In genomic region chr15:20448861-20449663, GRCm38 (mm10) we compare ENCODE assay signal across 8 mouse cellular contexts. TPM values are rescaled to one million over a fixed set of nuclear protein-coding genes. Genes with fewer than 3 reads are reported as not detected.
DNase-seq lines count a peak whose midpoint lies in the region; ATAC-seq lines count a peak whose summit lies in the region.

Cdh12 (plus strand) TSS chr15:20449265.

- WGBS in hindbrain, embryonic 16.5 days: 3% methylated on average over 18 of the region's 18 CpGs
- 8% methylated on average over 18 of the region's 18 CpGs for WGBS in stomach, embryonic 16.5 days

- DNase-seq in heart, adult 11 months: peak; percentile 67
- DNase-seq in heart, postnatal 4 days: no peak
- peak; percentile 20 for DNase-seq in embryo, embryonic 9.5 days (ENCODE audit: extremely low spot score)
- DNase-seq in mesoderm, embryonic 11.5 days (ENCODE audit: low read depth, low spot score): peak; percentile 21
- no peak for DNase-seq in thymus, postnatal 36 days

- H3K9ac ChIP-seq in hindbrain, embryonic 16.5 days (ENCODE audit: low read depth, low read length): peak within 1 kb of the TSS; percentile 63
- H3K9ac ChIP-seq in stomach, embryonic 16.5 days (ENCODE audit: low read length): peak within 1 kb of the TSS; percentile 28; the same call in 1 of the 2 replicates

- peak; percentile 95 for ATAC-seq in hindbrain, embryonic 16.5 days
- ATAC-seq in stomach, embryonic 16.5 days (ENCODE audit: insufficient read depth, low FRiP score): no peak
- ATAC-seq in megakaryocyte progenitor cell, adult 5-6 weeks (replicated peaks; ENCODE audit: poor library complexity): no peak

- H3K4me3 ChIP-seq in hindbrain, embryonic 16.5 days (ENCODE audit: low read length): peak within 1 kb of the TSS; percentile 52
- peak within 1 kb of the TSS; percentile 38 for H3K4me3 ChIP-seq in stomach, embryonic 16.5 days (replicated peaks; ENCODE audit: low read length)

- no peaks in the 10 kb centered on the region for H3K4me1 ChIP-seq in hindbrain, embryonic 16.5 days (ENCODE audit: control insufficient read depth, insufficient read depth, low read depth, low read length)
- no peaks in the 10 kb centered on the region for H3K4me1 ChIP-seq in stomach, embryonic 16.5 days (ENCODE audit: control insufficient read depth, insufficient read depth, low read length)

- no peaks in the 10 kb centered on the region for H3K9me3 ChIP-seq in hindbrain, embryonic 16.5 days (ENCODE audit: control insufficient read depth, low read length)
- H3K9me3 ChIP-seq in stomach, embryonic 16.5 days (replicated peaks; ENCODE audit: control insufficient read depth, low read length): no peaks in the 10 kb centered on the region

- no peaks in the 10 kb centered on the region for H3K27me3 ChIP-seq in hindbrain, embryonic 16.5 days (replicated peaks; ENCODE audit: control insufficient read depth, insufficient read depth, low read length)
- no peaks in the 10 kb centered on the region for H3K27me3 ChIP-seq in stomach, embryonic 16.5 days (ENCODE audit: control insufficient read depth, insufficient read depth, low read length)

- H3K36me3 ChIP-seq in hindbrain, embryonic 16.5 days (ENCODE audit: control insufficient read depth, insufficient read depth, low read length): no peaks in the 10 kb centered on the region
- H3K36me3 ChIP-seq in stomach, embryonic 16.5 days (ENCODE audit: control insufficient read depth, insufficient read depth, low read length): no peaks in the 10 kb centered on the region

- peak within 1 kb of the TSS; percentile 52 for H3K27ac ChIP-seq in hindbrain, embryonic 16.5 days (ENCODE audit: low read depth, low read length)
- H3K27ac ChIP-seq in stomach, embryonic 16.5 days (ENCODE audit: low read length): no peak within 1 kb of the TSS

- H3K4me2 ChIP-seq in hindbrain, embryonic 16.5 days (ENCODE audit: low read length): peak within 1 kb of the TSS; percentile 59
- peak within 1 kb of the TSS; percentile 50 for H3K4me2 ChIP-seq in stomach, embryonic 16.5 days (ENCODE audit: low read depth, low read length)

RNA-seq across cellular contexts. Expression of gene Cdh12, which starts in this region (rescaled TPM):
- under 1 TPM; 0.11 to 0.14 TPM for total RNA-seq in heart, postnatal 4 days (2021)
- polyA plus RNA-seq in hindbrain, embryonic 16.5 days (2015; fragmentation: Nextera tagmentation; extraction: Ambion mirVana): 11.0 and 12.9 TPM in 2 replicates
- polyA plus RNA-seq in stomach, embryonic 16.5 days (2015; fragmentation: Nextera tagmentation; extraction: Ambion mirVana): 0.66 and 0.80 TPM in 2 replicates
- total RNA-seq in megakaryocyte progenitor cell, adult 5-6 weeks (2015): not detected in 2 replicates
- not detected in 2 replicates for total RNA-seq in megakaryocyte progenitor cell, adult 5-6 weeks (2017)

Comparison
In these comparisons a context has a peak if more than half of its experiments do, and no peak if none do; other contexts are left out.
1. DNase-seq: peak in heart, adult 11 months (single experiment), embryo, embryonic 9.5 days (single experiment) and mesoderm, embryonic 11.5 days (single experiment); none in heart, postnatal 4 days (single experiment) and thymus, postnatal 36 days (0 of 2).